In the genomic region with DNA sequence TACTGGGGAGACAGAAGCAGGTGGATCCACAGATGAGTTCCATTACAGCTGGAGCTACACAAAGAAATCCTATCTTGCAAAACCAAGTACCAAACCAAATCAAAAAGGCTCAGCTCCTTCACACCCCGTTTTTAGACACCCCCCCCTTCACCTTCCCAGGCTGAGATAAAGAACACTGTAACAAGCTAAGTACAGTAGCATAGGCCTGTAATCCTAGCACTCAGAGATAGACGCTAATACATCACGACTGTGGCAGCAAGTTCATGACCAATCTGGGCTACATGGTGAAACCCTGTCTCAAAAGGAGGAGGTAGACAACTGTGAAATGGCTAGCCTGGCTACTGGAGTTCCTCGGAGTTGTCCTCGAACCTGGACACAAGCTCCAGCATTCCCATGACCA, we compare ENCODE assay signal across 8 mouse cellular contexts. TPM values are rescaled to one million over a fixed set of nuclear protein-coding genes. Genes with fewer than 3 reads are reported as not detected.
DNase-seq lines count a peak whose midpoint lies in the region; ATAC-seq lines count a peak whose summit lies in the region.

No protein-coding gene starts in this region.

- H3K4me1 ChIP-seq in lung, embryonic 15.5 days = peaks cover 13% of the 10 kb centered on the region
- peaks cover 18% of the 10 kb centered on the region for H3K4me1 ChIP-seq in embryonic facial prominence, embryonic 15.5 days
- peaks cover 11% of the 10 kb centered on the region for H3K4me1 ChIP-seq in limb, embryonic 11.5 days (ENCODE audit: control insufficient read depth, insufficient read depth, low read length)
- H3K4me1 ChIP-seq in neural tube, embryonic 15.5 days = peaks cover 28% of the 10 kb centered on the region

- no peaks in the 10 kb centered on the region for H3K9me3 ChIP-seq in lung, embryonic 15.5 days
- H3K9me3 ChIP-seq in embryonic facial prominence, embryonic 15.5 days (replicated peaks) = no peaks in the 10 kb centered on the region
- H3K9me3 ChIP-seq in limb, embryonic 11.5 days (ENCODE audit: control insufficient read depth, low read length) = no peaks in the 10 kb centered on the region
- H3K9me3 ChIP-seq in neural tube, embryonic 15.5 days (replicated peaks) = no peaks in the 10 kb centered on the region

- peak overlapping the region; percentile 79 for H3K9ac ChIP-seq in lung, embryonic 15.5 days
- peak overlapping the region; percentile 85 for H3K9ac ChIP-seq in embryonic facial prominence, embryonic 15.5 days
- peak overlapping the region; percentile 95 for H3K9ac ChIP-seq in limb, embryonic 11.5 days (ENCODE audit: low read length)
- H3K9ac ChIP-seq in neural tube, embryonic 15.5 days (replicated peaks) = peak overlapping the region; percentile 92

- H3K27ac ChIP-seq in lung, embryonic 15.5 days = no peak overlapping the region
- H3K27ac ChIP-seq in embryonic facial prominence, embryonic 15.5 days (replicated peaks) = no peak overlapping the region
- no peak overlapping the region for H3K27ac ChIP-seq in limb, embryonic 11.5 days (replicated peaks; ENCODE audit: low read depth, low read length)
- H3K27ac ChIP-seq in neural tube, embryonic 15.5 days (replicated peaks) = no peak overlapping the region

- H3K4me2 ChIP-seq in lung, embryonic 15.5 days = peak overlapping the region; percentile 72
- peak overlapping the region; percentile 68 for H3K4me2 ChIP-seq in embryonic facial prominence, embryonic 15.5 days (replicated peaks)
- peak overlapping the region; percentile 58 for H3K4me2 ChIP-seq in limb, embryonic 11.5 days (ENCODE audit: low read depth, severe bottlenecking)
- H3K4me2 ChIP-seq in neural tube, embryonic 15.5 days = peak overlapping the region; percentile 61

- no peak for ATAC-seq in lung, embryonic 15.5 days (ENCODE audit: borderline replicate concordance, extremely low read depth, low FRiP score, low TSS enrichment)
- no peak for ATAC-seq in embryonic facial prominence, embryonic 15.5 days (ENCODE audit: insufficient number of reproducible peaks, low FRiP score, low TSS enrichment, low read depth)
- no peak for ATAC-seq in limb, embryonic 11.5 days (ENCODE audit: insufficient number of reproducible peaks, low FRiP score, low TSS enrichment, low read depth)
- ATAC-seq in neural tube, embryonic 15.5 days (ENCODE audit: low FRiP score) = no peak

- H3K36me3 ChIP-seq in lung, embryonic 15.5 days = peaks cover 36% of the 10 kb centered on the region
- H3K36me3 ChIP-seq in embryonic facial prominence, embryonic 15.5 days = peaks cover 51% of the 10 kb centered on the region
- H3K36me3 ChIP-seq in limb, embryonic 11.5 days (ENCODE audit: control insufficient read depth, insufficient read depth, low read length) = peaks cover 12% of the 10 kb centered on the region; the same call in 1 of the 2 replicates
- H3K36me3 ChIP-seq in neural tube, embryonic 15.5 days = peaks cover 47% of the 10 kb centered on the region

- 35% methylated on average over 5 of the region's 5 CpGs for WGBS in lung, embryonic 15.5 days
- WGBS in embryonic facial prominence, embryonic 15.5 days = 39% methylated on average over 5 of the region's 5 CpGs
- 54% methylated on average over 5 of the region's 5 CpGs for WGBS in limb, embryonic 11.5 days
- 63% methylated on average over 5 of the region's 5 CpGs for WGBS in neural tube, embryonic 15.5 days

- H3K4me3 ChIP-seq in lung, embryonic 15.5 days = peak overlapping the region; percentile 66
- H3K4me3 ChIP-seq in embryonic facial prominence, embryonic 15.5 days (replicated peaks) = peak overlapping the region; percentile 78
- H3K4me3 ChIP-seq in limb, embryonic 11.5 days (ENCODE audit: low read depth, low read length) = peak overlapping the region; percentile 85
- peak overlapping the region; percentile 91 for H3K4me3 ChIP-seq in neural tube, embryonic 15.5 days (replicated peaks)

- no peaks in the 10 kb centered on the region for H3K27me3 ChIP-seq in lung, embryonic 15.5 days
- no peaks in the 10 kb centered on the region for H3K27me3 ChIP-seq in embryonic facial prominence, embryonic 15.5 days
- no peaks in the 10 kb centered on the region for H3K27me3 ChIP-seq in limb, embryonic 11.5 days (ENCODE audit: control insufficient read depth, insufficient read depth, low read length)
- no peaks in the 10 kb centered on the region for H3K27me3 ChIP-seq in neural tube, embryonic 15.5 days (replicated peaks)

- DNase-seq in lung, postnatal 25 days (ENCODE audit: low spot score) = no peak
- DNase-seq in limb, embryonic 11.5 days (ENCODE audit: low spot score) = no peak
- DNase-seq in embryo, embryonic 10.5 days (ENCODE audit: low spot score) = no peak
- no peak for DNase-seq in natural killer cell, adult 2 months (ENCODE audit: low spot score in 2 of 2)
- DNase-seq in layer of hippocampus, postnatal 36 days = no peak

RNA-seq across cellular contexts. Expression of gene Atp5j2, which starts 1.5 kb away (rescaled TPM):
- 691 and 724 TPM in 2 replicates for polyA plus RNA-seq in lung, embryonic 15.5 days (2015; fragmentation: Nextera tagmentation; extraction: Ambion mirVana)
- polyA plus RNA-seq in embryonic facial prominence, embryonic 15.5 days (2015; fragmentation: Nextera tagmentation; extraction: Ambion mirVana) = 616 and 640 TPM in 2 replicates
- 568 and 582 TPM in 2 replicates for polyA plus RNA-seq in limb, embryonic 11.5 days (2014; fragmentation: Nextera tagmentation; extraction: Ambion mirVana)
- polyA plus RNA-seq in neural tube, embryonic 15.5 days (2015; fragmentation: Nextera tagmentation; extraction: Ambion mirVana) = 724 and 793 TPM in 2 replicates
- 100 to 1,000 TPM; 262 to 270 TPM for total RNA-seq in layer of hippocampus, postnatal 36 days (2021)

RNA-seq across cellular contexts. Expression of gene Zkscan14, which starts 11.3 kb away (rescaled TPM):
- polyA plus RNA-seq in lung, embryonic 15.5 days (2015; fragmentation: Nextera tagmentation; extraction: Ambion mirVana) = 7.6 and 9.8 TPM in 2 replicates
- 11.8 and 12.5 TPM in 2 replicates for polyA plus RNA-seq in embryonic facial prominence, embryonic 15.5 days (2015; fragmentation: Nextera tagmentation; extraction: Ambion mirVana)
- 5.9 and 8.4 TPM in 2 replicates for polyA plus RNA-seq in limb, embryonic 11.5 days (2014; fragmentation: Nextera tagmentation; extraction: Ambion mirVana)
- polyA plus RNA-seq in neural tube, embryonic 15.5 days (2015; fragmentation: Nextera tagmentation; extraction: Ambion mirVana) = 12.8 and 14.4 TPM in 2 replicates
- total RNA-seq in layer of hippocampus, postnatal 36 days (2021) = 10 to 100 TPM; 11.0 to 11.5 TPM

RNA-seq across cellular contexts. Expression of gene Zkscan5, which starts 14.0 kb away (rescaled TPM):
- 12.4 and 14.1 TPM in 2 replicates for polyA plus RNA-seq in lung, embryonic 15.5 days (2015; fragmentation: Nextera tagmentation; extraction: Ambion mirVana)
- 13.6 and 13.7 TPM in 2 replicates for polyA plus RNA-seq in embryonic facial prominence, embryonic 15.5 days (2015; fragmentation: Nextera tagmentation; extraction: Ambion mirVana)
- polyA plus RNA-seq in limb, embryonic 11.5 days (2014; fragmentation: Nextera tagmentation; extraction: Ambion mirVana) = 21.2 and 23.6 TPM in 2 replicates
- polyA plus RNA-seq in neural tube, embryonic 15.5 days (2015; fragmentation: Nextera tagmentation; extraction: Ambion mirVana) = 12.5 and 12.9 TPM in 2 replicates
- 10 to 100 TPM; 10.8 to 11.4 TPM for total RNA-seq in layer of hippocampus, postnatal 36 days (2021)

RNA-seq across cellular contexts. Expression of gene Cpsf4, which starts 23.4 kb away (rescaled TPM):
- polyA plus RNA-seq in lung, embryonic 15.5 days (2015; fragmentation: Nextera tagmentation; extraction: Ambion mirVana) = 55.0 and 56.2 TPM in 2 replicates
- polyA plus RNA-seq in embryonic facial prominence, embryonic 15.5 days (2015; fragmentation: Nextera tagmentation; extraction: Ambion mirVana) = 46.3 and 47.6 TPM in 2 replicates
- 39.8 and 40.6 TPM in 2 replicates for polyA plus RNA-seq in limb, embryonic 11.5 days (2014; fragmentation: Nextera tagmentation; extraction: Ambion mirVana)
- 49.7 and 50.3 TPM in 2 replicates for polyA plus RNA-seq in neural tube, embryonic 15.5 days (2015; fragmentation: Nextera tagmentation; extraction: Ambion mirVana)
- 10 to 100 TPM; 23.0 to 23.4 TPM for total RNA-seq in layer of hippocampus, postnatal 36 days (2021)

RNA-seq across cellular contexts. Expression of gene Ptcd1, which starts 23.5 kb away (rescaled TPM):
- 15.6 and 16.9 TPM in 2 replicates for polyA plus RNA-seq in lung, embryonic 15.5 days (2015; fragmentation: Nextera tagmentation; extraction: Ambion mirVana)
- polyA plus RNA-seq in embryonic facial prominence, embryonic 15.5 days (2015; fragmentation: Nextera tagmentation; extraction: Ambion mirVana) = 16.9 and 18.0 TPM in 2 replicates
- polyA plus RNA-seq in limb, embryonic 11.5 days (2014; fragmentation: Nextera tagmentation; extraction: Ambion mirVana) = 15.1 TPM in 2 replicates
- 18.8 and 21.2 TPM in 2 replicates for polyA plus RNA-seq in neural tube, embryonic 15.5 days (2015; fragmentation: Nextera tagmentation; extraction: Ambion mirVana)
- 10 to 100 TPM; 23.6 to 24.7 TPM for total RNA-seq in layer of hippocampus, postnatal 36 days (2021)
